Mouse (Mus musculus) brain, embryonic 14.5 days (tissue): ENCODE measurements around the gene Pafah2.

Source experiments
- CTCF ChIP-seq: fragments of 200-500 bp; IDR thresholded peaks from 2 replicates; pipeline ENCODE4 v1.5.1; 2012; ENCODE audit warnings: inconsistent platforms, mild to moderate bottlenecking, moderate library complexity, borderline replicate concordance; ENCODE audit not compliant: insufficient read depth, insufficient read length; ENCODE audit errors: extremely low read depth
- POLR2A ChIP-seq: fragments of 200-500 bp; IDR thresholded peaks from 2 replicates; pipeline ENCODE4 v1.6.1; 2012; ENCODE audit warnings: mild to moderate bottlenecking, inconsistent platforms, borderline replicate concordance; ENCODE audit not compliant: poor library complexity, insufficient read depth, insufficient read length, severe bottlenecking; ENCODE audit errors: extremely low read depth

DNA sequence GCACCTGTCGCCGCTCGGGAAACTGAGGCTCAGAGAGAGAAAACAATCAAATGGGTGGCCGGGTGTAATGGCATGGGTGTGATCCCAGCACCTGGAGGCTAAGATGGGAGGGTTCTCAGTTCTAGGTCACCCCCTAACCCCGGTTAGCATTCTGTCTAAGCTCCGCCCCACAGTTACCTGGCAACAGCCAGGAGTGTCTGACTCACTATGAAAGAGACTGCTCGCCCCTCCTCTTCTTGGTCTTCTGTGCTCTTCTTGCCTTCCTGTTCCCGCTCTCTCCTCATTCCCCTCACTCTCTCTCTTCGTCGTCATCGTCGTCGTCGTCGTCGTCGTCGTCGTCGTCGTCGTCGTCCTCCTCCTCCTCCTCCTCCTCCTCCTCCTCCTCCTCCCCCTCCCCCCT is 51.8 kb downstream of the Pafah2 start:
- TF ChIP-seq POLR2A, result no peak
- no peak for TF ChIP-seq CTCF
